Mouse (Mus musculus): Measurements from ENCODE around the gene Olfr844. TPM values are rescaled to one million over a fixed set of nuclear protein-coding genes. Genes with fewer than 3 reads are reported as not detected.

Olfr844 gene
- polyA plus RNA-seq (2015; fragmentation: Nextera tagmentation; extraction: Ambion mirVana), result not detected in 2 replicates

- no peak within 1 kb of the TSS for H3K4me3 ChIP-seq (replicated peaks; ENCODE audit: low read length)
- no peaks in the 10 kb centered on the region for H3K36me3 ChIP-seq (ENCODE audit: control insufficient read depth, insufficient read depth, low read length)
- no peak within 1 kb of the TSS for H3K27ac ChIP-seq (ENCODE audit: low read length)
- no peaks in the 10 kb centered on the region for H3K4me1 ChIP-seq (ENCODE audit: control insufficient read depth, insufficient read depth, low read length)
- peaks cover 3% of the 10 kb centered on the region; the same call in 1 of the 2 replicates for H3K9me3 ChIP-seq (replicated peaks; ENCODE audit: control insufficient read depth, low read length)
- no peak within 1 kb of the TSS for H3K9ac ChIP-seq (ENCODE audit: low read length)
- no peak within 1 kb of the TSS for H3K4me2 ChIP-seq (ENCODE audit: low read depth, low read length)
- no peaks in the 10 kb centered on the region for H3K27me3 ChIP-seq (ENCODE audit: control insufficient read depth, insufficient read depth, low read length)
- no peak for ATAC-seq (ENCODE audit: insufficient read depth, low FRiP score)
Measured at GRCm38 (mm10) chr9:19316047-19316446, at the start of gene Olfr844. Olfr844 (plus strand) TSS chr9:19316347.

GRCm38 (mm10) chr9:19336157-19336556 lies 20.0 kb downstream of the Olfr844 start, which contains the start of gene Olfr845:
Olfr845 (plus strand) TSS chr9:19336457.
- ATAC-seq (ENCODE audit: insufficient read depth, low FRiP score), result no peak
- no peak within 1 kb of the TSS for H3K9ac ChIP-seq (ENCODE audit: low read length)

GRCm38 (mm10) chr9:19363905-19364304 lies 47.8 kb downstream of the Olfr844 start, which contains the start of gene Olfr846:
Olfr846 (minus strand) TSS chr9:19364005.
- Histone ChIP-seq H3K4me1 (ENCODE audit: control insufficient read depth, insufficient read depth, low read length) (no peaks in the 10 kb centered on the region), H3K9ac (ENCODE audit: low read length) (no peak within 1 kb of the TSS), H3K9me3 (replicated peaks; ENCODE audit: control insufficient read depth, low read length) (peaks cover 5% of the 10 kb centered on the region; the same call in 1 of the 2 replicates), H3K36me3 (ENCODE audit: control insufficient read depth, insufficient read depth, low read length) (no peaks in the 10 kb centered on the region), H3K27me3 (ENCODE audit: control insufficient read depth, insufficient read depth, low read length) (no peaks in the 10 kb centered on the region), H3K27ac (ENCODE audit: low read length) (no peak within 1 kb of the TSS), H3K4me2 (ENCODE audit: low read depth, low read length) (no peak within 1 kb of the TSS), H3K4me3 (replicated peaks; ENCODE audit: low read length) (no peak within 1 kb of the TSS)
- 40% methylated on average over 1 of the region's 1 CpGs for WGBS
- ATAC-seq (ENCODE audit: insufficient read depth, low FRiP score), result no peak

More at GRCm38 (mm10) chr9:19336157-19336556, 20.0 kb downstream of the Olfr844 start, which contains the start of gene Olfr845:
- H3K4me2 ChIP-seq (ENCODE audit: low read depth, low read length), result no peak within 1 kb of the TSS
- H3K36me3 ChIP-seq (ENCODE audit: control insufficient read depth, insufficient read depth, low read length), result no peaks in the 10 kb centered on the region
- H3K4me1 ChIP-seq (ENCODE audit: control insufficient read depth, insufficient read depth, low read length), result no peaks in the 10 kb centered on the region
- no peak within 1 kb of the TSS for H3K27ac ChIP-seq (ENCODE audit: low read length)
- H3K4me3 ChIP-seq (replicated peaks; ENCODE audit: low read length), result no peak within 1 kb of the TSS
- H3K9me3 ChIP-seq (replicated peaks; ENCODE audit: control insufficient read depth, low read length), result no peaks in the 10 kb centered on the region
- 70% methylated on average over 1 of the region's 1 CpGs for WGBS
- H3K27me3 ChIP-seq (ENCODE audit: control insufficient read depth, insufficient read depth, low read length), result no peaks in the 10 kb centered on the region

Other genes with a start within 250 kb of the Olfr844 start
- gene Olfr836, start 196.0 kb upstream of the Olfr844 start, polyA plus RNA-seq (2015; fragmentation: Nextera tagmentation; extraction: Ambion mirVana), result not detected in 2 replicates
- gene Olfr837, start 180.0 kb upstream of the Olfr844 start, polyA plus RNA-seq (2015; fragmentation: Nextera tagmentation; extraction: Ambion mirVana), result not detected in 2 replicates
- gene Olfr839-ps1, start 139.0 kb upstream of the Olfr844 start, polyA plus RNA-seq (2015; fragmentation: Nextera tagmentation; extraction: Ambion mirVana), result not detected in 2 replicates
- not detected in 2 replicates for gene Olfr843, start 64.4 kb upstream of the Olfr844 start, polyA plus RNA-seq (2015; fragmentation: Nextera tagmentation; extraction: Ambion mirVana)
- gene Olfr845, start 20.1 kb downstream of the Olfr844 start, polyA plus RNA-seq (2015; fragmentation: Nextera tagmentation; extraction: Ambion mirVana), result not detected in 2 replicates
- gene Olfr846, start 47.7 kb downstream of the Olfr844 start, polyA plus RNA-seq (2015; fragmentation: Nextera tagmentation; extraction: Ambion mirVana), result not detected in 2 replicates
- not detected in 2 replicates for gene Olfr847, start 62.3 kb downstream of the Olfr844 start, polyA plus RNA-seq (2015; fragmentation: Nextera tagmentation; extraction: Ambion mirVana)
- not detected in 2 replicates for gene Olfr849, start 123.9 kb downstream of the Olfr844 start, polyA plus RNA-seq (2015; fragmentation: Nextera tagmentation; extraction: Ambion mirVana)
- gene Olfr850, start 161.9 kb downstream of the Olfr844 start, polyA plus RNA-seq (2015; fragmentation: Nextera tagmentation; extraction: Ambion mirVana), result not detected in 2 replicates
- not detected in 2 replicates for gene Olfr851, start 176.9 kb downstream of the Olfr844 start, polyA plus RNA-seq (2015; fragmentation: Nextera tagmentation; extraction: Ambion mirVana)
- not detected in 2 replicates for gene Olfr853, start 224.7 kb downstream of the Olfr844 start, polyA plus RNA-seq (2015; fragmentation: Nextera tagmentation; extraction: Ambion mirVana)